Mouse (Mus musculus) midbrain, embryonic 15.5 days (tissue): ENCODE data around the gene Ypel4. TPM values are rescaled to one million over a fixed set of nuclear protein-coding genes. Genes with fewer than 3 reads are reported as not detected.

Experiments used
- ATAC-seq: fragments of 200-750 bp; cut with Nextera tagmentation; replicated peaks from 2 replicates; pipeline ENCODE4 v1.8.0; 2017; ENCODE audit warnings: moderate TSS enrichment
- H3K27ac ChIP-seq: fragments of 300-500 bp; sonication (generic); 2 replicates; pipeline ENCODE4 v1.5.1; 2015; ENCODE audit warnings: mild to moderate bottlenecking, inconsistent platforms
- H3K27me3 ChIP-seq: fragments of 300-500 bp; sonication (generic); replicated peaks from 2 replicates; pipeline ENCODE4 v1.6.1; 2015; ENCODE audit warnings: inconsistent platforms
- H3K36me3 ChIP-seq: fragments of 300-500 bp; sonication (generic); replicated peaks from 2 replicates; pipeline ENCODE4 v1.6.1; 2015; ENCODE audit warnings: inconsistent platforms
- H3K4me1 ChIP-seq: fragments of 300-500 bp; sonication (generic); 2 replicates; pipeline ENCODE4 v1.6.1; 2015; ENCODE audit warnings: inconsistent platforms
- H3K4me2 ChIP-seq: fragments of 300-500 bp; sonication (generic); 2 replicates; pipeline ENCODE4 v1.6.1; 2015; ENCODE audit warnings: inconsistent platforms, mild to moderate bottlenecking, moderate library complexity
- H3K4me3 ChIP-seq: fragments of 300-500 bp; sonication (generic); 2 replicates; pipeline ENCODE4 v1.5.1; 2015; ENCODE audit warnings: mild to moderate bottlenecking, inconsistent platforms
- H3K9ac ChIP-seq: fragments of 300-500 bp; sonication (generic); 2 replicates; pipeline ENCODE4 v1.6.1; 2015; ENCODE audit warnings: mild to moderate bottlenecking, inconsistent platforms
- H3K9me3 ChIP-seq: fragments of 300-500 bp; sonication (generic); 2 replicates; pipeline ENCODE4 v1.6.1; 2016; ENCODE audit warnings: inconsistent platforms
- WGBS: fragments of 180-500 bp; shearing (Covaris S2); methylation state at CpG from one replicate; pipeline ENCODE4 v1.1.7; 2015; ENCODE audit warnings: mixed read lengths; 5-methylcytosine and 5-hydroxymethylcytosine counted together
- polyA plus RNA-seq: library from polyadenylated mRNA; unstranded; fragments of >200 nt; fragmentation: Nextera tagmentation; extraction: Ambion mirVana; gene quantifications from 2 replicates; pipeline ENCODE4 v1.2.1, GENCODE M21; 2015

The Ypel4 gene
- polyA plus RNA-seq = 27.5 and 28.0 TPM in 2 replicates

DNA sequence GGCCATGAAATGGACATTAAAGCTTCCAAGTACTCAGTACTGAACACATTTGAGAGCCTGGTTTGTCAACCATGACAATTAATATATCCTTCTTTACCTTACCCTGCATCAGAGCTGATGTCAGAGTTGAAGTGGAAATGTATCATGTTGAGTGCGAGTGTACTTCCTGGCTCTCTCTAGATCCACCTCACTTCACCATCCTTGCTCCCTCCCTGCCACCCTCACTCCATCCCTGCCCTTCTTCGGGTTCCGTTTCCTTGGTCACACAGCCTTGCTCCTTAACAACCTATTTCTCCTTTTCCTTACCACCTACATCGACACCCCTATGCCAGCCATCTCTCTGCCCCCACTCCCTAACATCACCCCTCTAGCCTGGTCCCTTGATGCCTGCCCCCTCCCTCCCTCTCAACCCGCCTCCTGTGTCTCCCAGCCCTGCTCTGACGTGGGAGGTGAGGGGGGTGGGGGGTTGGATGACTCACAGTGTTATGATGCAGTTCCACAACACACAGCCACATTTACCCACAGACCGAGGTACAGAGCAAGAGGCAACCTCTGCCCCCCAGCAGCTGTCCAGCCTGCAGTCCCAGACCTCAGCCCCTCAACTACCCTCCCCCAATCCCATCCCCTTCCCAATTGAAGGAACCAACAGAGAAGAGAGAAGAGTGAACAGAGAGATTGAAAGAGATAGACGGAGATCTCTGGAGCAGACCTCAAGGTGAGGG is at the start of gene Ypel4:
TSS of gene Ypel4 (plus strand) at position 480 of the 722 bp plus-strand sequence.
- Histone ChIP-seq H3K4me2 (peak within 1 kb of the TSS; percentile 78), H3K9ac (peak within 1 kb of the TSS; percentile 65), H3K9me3 (no peaks in the 10 kb centered on the region), H3K4me3 (peak within 1 kb of the TSS; percentile 62), H3K27me3 (no peaks in the 10 kb centered on the region), H3K36me3 (no peaks in the 10 kb centered on the region), H3K4me1 (peaks cover 48% of the 10 kb centered on the region), H3K27ac (peak within 1 kb of the TSS; percentile 83)
- 0% methylated on average over 8 of the region's 8 CpGs for WGBS
- peak; percentile 83 for ATAC-seq

GRCm38 (mm10) chr2:84688080-84688844 is 45.6 kb upstream of the Ypel4 start:
- Histone ChIP-seq H3K9ac (no peak overlapping the region), H3K27ac (no peak overlapping the region), H3K4me2 (no peak overlapping the region), H3K27me3 (no peaks in the 10 kb centered on the region), H3K36me3 (peaks cover 65% of the 10 kb centered on the region), H3K4me1 (no peaks in the 10 kb centered on the region), H3K4me3 (no peak overlapping the region), H3K9me3 (no peaks in the 10 kb centered on the region)
- WGBS = 77% methylated on average over 2 of the region's 2 CpGs
- ATAC-seq = no peak

DNA sequence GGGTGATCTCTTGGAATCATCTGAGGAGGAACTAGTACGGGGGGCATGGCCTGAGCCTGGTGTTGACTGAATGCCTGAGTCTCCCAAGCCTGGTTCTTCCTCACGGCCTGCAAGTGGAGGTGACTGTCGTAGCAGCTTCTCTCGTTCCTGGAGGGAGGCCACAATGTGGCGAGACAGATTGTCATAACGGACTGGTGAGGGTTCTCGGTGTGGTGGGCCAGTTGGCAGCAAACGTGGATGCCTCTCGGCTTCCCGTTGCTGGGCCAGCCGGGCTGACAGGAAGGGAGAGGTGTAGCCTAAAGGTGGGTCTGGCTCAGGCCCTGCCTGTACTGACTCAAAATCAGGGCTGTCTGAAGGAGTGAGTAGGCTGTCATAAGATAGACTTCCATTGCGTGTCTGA is 43.8 kb upstream of the Ypel4 start:
- no peak for ATAC-seq
- Histone ChIP-seq H3K9ac (no peak overlapping the region), H3K4me2 (no peak overlapping the region), H3K36me3 (peaks cover 73% of the 10 kb centered on the region), H3K27ac (no peak overlapping the region), H3K27me3 (no peaks in the 10 kb centered on the region), H3K4me1 (no peaks in the 10 kb centered on the region), H3K9me3 (no peaks in the 10 kb centered on the region), H3K4me3 (no peak overlapping the region)
- WGBS = 92% methylated on average over 12 of the region's 12 CpGs

DNA sequence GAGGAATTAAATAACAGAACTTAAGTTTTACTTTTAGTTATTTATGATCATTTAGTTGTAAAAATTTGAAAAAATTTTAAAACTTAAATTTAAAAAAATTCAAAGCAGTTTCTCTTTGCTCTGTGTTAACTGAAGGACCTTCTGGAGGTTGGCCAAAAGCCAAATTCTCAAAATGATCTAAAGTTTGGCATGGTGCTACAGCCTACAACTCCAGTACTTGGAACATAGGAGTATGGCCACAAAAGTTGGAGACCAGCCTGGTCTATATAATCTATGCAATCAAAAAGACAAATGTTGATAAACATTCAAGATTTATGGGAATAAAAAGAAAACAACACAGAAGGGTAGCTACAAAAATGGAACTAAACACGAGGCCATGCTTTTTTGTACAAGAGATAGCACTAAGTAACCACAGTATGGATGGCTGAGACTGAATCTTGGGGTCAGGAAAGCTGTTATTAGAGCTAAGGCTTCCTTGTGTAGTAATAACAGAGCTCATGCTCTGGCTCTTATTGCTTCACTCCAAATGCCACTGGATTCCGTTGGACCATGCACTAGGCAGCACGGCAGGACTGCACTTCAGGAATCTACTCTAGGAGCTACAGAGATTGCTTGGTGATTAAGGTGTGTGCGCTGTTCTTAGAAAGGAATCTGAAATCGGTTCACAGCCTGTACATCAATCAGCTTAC is 38.7 kb upstream of the Ypel4 start:
- Histone ChIP-seq H3K4me1 (no peaks in the 10 kb centered on the region), H3K9me3 (no peaks in the 10 kb centered on the region), H3K9ac (no peak overlapping the region), H3K27ac (no peak overlapping the region), H3K27me3 (no peaks in the 10 kb centered on the region), H3K4me2 (no peak overlapping the region), H3K4me3 (no peak overlapping the region), H3K36me3 (peaks cover 42% of the 10 kb centered on the region)
- no peak for ATAC-seq
- 93% methylated on average over 5 of the region's 5 CpGs for WGBS

DNA sequence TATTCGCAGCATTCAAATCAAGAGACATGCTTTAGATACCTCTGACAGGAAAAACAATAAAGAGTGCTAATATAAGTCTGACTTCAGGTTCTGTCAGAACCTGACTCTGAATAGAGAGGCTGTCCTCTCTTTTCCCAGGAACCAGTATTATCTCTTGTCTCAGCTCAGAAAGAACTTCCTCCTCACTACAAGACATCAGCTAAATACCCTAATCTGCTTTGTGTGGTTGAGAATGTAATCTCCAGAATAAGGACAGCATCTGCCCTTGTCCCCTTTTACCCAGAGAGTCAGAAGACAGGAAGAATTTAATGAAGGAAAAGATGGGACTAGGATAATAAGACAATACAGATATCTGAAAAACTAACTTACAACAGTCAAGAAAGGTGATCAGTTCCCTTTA is 30.4 kb upstream of the Ypel4 start:
- H3K9ac ChIP-seq = no peak overlapping the region
- no peaks in the 10 kb centered on the region for H3K27me3 ChIP-seq
- H3K4me2 ChIP-seq = no peak overlapping the region
- ATAC-seq = no peak
- WGBS = 98% methylated on average over 1 of the region's 1 CpGs
- no peak overlapping the region for H3K4me3 ChIP-seq
- H3K36me3 ChIP-seq = peaks cover 3% of the 10 kb centered on the region; the same call in 1 of the 2 replicates
- peaks cover 7% of the 10 kb centered on the region; the same call in 1 of the 2 replicates for H3K4me1 ChIP-seq
- H3K9me3 ChIP-seq = no peaks in the 10 kb centered on the region
- H3K27ac ChIP-seq = no peak overlapping the region

DNA sequence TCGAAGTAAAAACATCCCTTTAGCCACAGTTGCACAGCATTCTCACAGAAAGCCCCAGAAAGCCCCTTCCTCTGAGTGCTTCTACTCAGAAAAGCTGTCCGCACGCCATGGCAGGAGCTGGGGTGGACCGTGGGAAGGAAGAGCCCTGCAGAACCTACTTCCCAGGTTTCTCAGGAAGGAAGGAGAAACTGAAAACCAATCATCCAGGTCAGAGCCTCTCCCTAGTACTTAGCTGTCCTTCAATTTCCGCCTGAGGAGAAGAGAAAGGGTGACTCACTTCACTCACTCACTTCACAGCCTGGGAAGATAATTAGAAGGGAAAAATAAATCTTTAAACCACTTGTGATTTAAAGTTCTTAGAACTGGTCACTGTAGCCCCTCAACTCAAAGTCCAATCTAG is 29.5 kb upstream of the Ypel4 start:
- WGBS = 77% methylated on average over 5 of the region's 5 CpGs
- H3K36me3 ChIP-seq = peaks cover 7% of the 10 kb centered on the region; the same call in 1 of the 2 replicates
- H3K4me3 ChIP-seq = no peak overlapping the region
- no peak overlapping the region for H3K4me2 ChIP-seq
- H3K9me3 ChIP-seq = no peaks in the 10 kb centered on the region
- ATAC-seq = no peak
- no peaks in the 10 kb centered on the region for H3K27me3 ChIP-seq
- no peak overlapping the region for H3K9ac ChIP-seq
- no peak overlapping the region for H3K27ac ChIP-seq
- peaks cover 15% of the 10 kb centered on the region for H3K4me1 ChIP-seq

- Histone ChIP-seq H3K4me1 (peaks cover 19% of the 10 kb centered on the region), H3K27me3 (no peaks in the 10 kb centered on the region), H3K9ac (no peak overlapping the region), H3K9me3 (no peaks in the 10 kb centered on the region), H3K36me3 (peaks cover 13% of the 10 kb centered on the region), H3K27ac (no peak overlapping the region), H3K4me3 (no peak overlapping the region), H3K4me2 (no peak overlapping the region)
- 91% methylated on average over 1 of the region's 1 CpGs for WGBS
- no peak for ATAC-seq
Observed at GRCm38 (mm10) chr2:84705295-84705694, 28.6 kb upstream of the Ypel4 start.

GRCm38 (mm10) chr2:84707523-84707922 is 26.3 kb upstream of the Ypel4 start:
- 71% methylated on average over 1 of the region's 1 CpGs for whole genome bisulfite sequencing
- H3K27me3 ChIP-seq = no peaks in the 10 kb centered on the region
- no peaks in the 10 kb centered on the region for H3K9me3 ChIP-seq
- no peak overlapping the region for H3K4me2 ChIP-seq
- H3K4me1 ChIP-seq = peaks cover 24% of the 10 kb centered on the region
- no peak for ATAC-seq
- no peak overlapping the region for H3K9ac ChIP-seq
- no peak overlapping the region for H3K27ac ChIP-seq
- no peak overlapping the region for H3K4me3 ChIP-seq
- H3K36me3 ChIP-seq = peaks cover 16% of the 10 kb centered on the region

- no peak for ATAC-seq
- H3K27me3 ChIP-seq = no peaks in the 10 kb centered on the region
- no peak overlapping the region for H3K4me2 ChIP-seq
- H3K4me1 ChIP-seq = peaks cover 42% of the 10 kb centered on the region
- H3K9ac ChIP-seq = no peak overlapping the region
- no peak overlapping the region for H3K4me3 ChIP-seq
- no peaks in the 10 kb centered on the region for H3K9me3 ChIP-seq
- H3K36me3 ChIP-seq = peaks cover 16% of the 10 kb centered on the region
- H3K27ac ChIP-seq = no peak overlapping the region
- whole genome bisulfite sequencing = 90% methylated on average over 2 of the region's 2 CpGs
Observed at GRCm38 (mm10) chr2:84711898-84712297, 22.0 kb upstream of the Ypel4 start.

- no peaks in the 10 kb centered on the region for H3K9me3 ChIP-seq
- 0% methylated on average over 26 of the region's 26 CpGs for WGBS
- peak overlapping the region; percentile 59 for H3K4me2 ChIP-seq
- H3K27ac ChIP-seq = peak overlapping the region; percentile 96
- no peaks in the 10 kb centered on the region for H3K27me3 ChIP-seq
- peak; percentile 24; the same call in 1 of the 2 replicates for ATAC-seq
- peaks cover 27% of the 10 kb centered on the region for H3K4me1 ChIP-seq
- H3K4me3 ChIP-seq = peak overlapping the region; percentile 88
- peak overlapping the region; percentile 92 for H3K9ac ChIP-seq
- peaks cover 9% of the 10 kb centered on the region for H3K36me3 ChIP-seq
Observed at GRCm38 (mm10) chr2:84714422-84714810, 19.4 kb upstream of the Ypel4 start.

GRCm38 (mm10) chr2:84714811-84715561 is 18.9 kb upstream of the Ypel4 start, which contains the start of gene Zdhhc5:
TSS of gene Zdhhc5 (minus strand) at chr2:84715180.
- no peaks in the 10 kb centered on the region for H3K9me3 ChIP-seq
- peak within 1 kb of the TSS; percentile 90 for H3K4me2 ChIP-seq
- peak; percentile 97 for ATAC-seq
- H3K9ac ChIP-seq = peak within 1 kb of the TSS; percentile 92
- peaks cover 7% of the 10 kb centered on the region for H3K36me3 ChIP-seq
- H3K4me1 ChIP-seq = peaks cover 23% of the 10 kb centered on the region
- H3K4me3 ChIP-seq = peak within 1 kb of the TSS; percentile 88
- peak within 1 kb of the TSS; percentile 96 for H3K27ac ChIP-seq
- H3K27me3 ChIP-seq = no peaks in the 10 kb centered on the region
- WGBS = under 1% methylated on average over 92 of the region's 107 CpGs
